In genomic region chr10:13273756-13274155, GRCm38 (mm10) we compare ENCODE assay signal across 16 mouse cellular contexts.
A peak's percentile ranks its signal among the peaks of the same experiment; 100 is the strongest.
DNase-seq lines count a peak whose midpoint lies in the region; ATAC-seq and TF ChIP-seq lines count a peak whose summit lies in the region.
"Had no signal": no experiment of that assay in that cellular context is flagged by ENCODE, and none has a peak within 500 bp of the region (broad histone marks: within the 10 kb centered on the region; RNA-seq: fewer than 3 reads in every experiment).

No protein-coding gene starts in this region.

- H3K79me2 ChIP-seq in heart, adult 2 months (replicated peaks; ENCODE audit: control insufficient read depth, insufficient read depth, low read length): peaks cover 2% of the 10 kb centered on the region; the same call in 1 of the 2 replicates

- H3K27ac ChIP-seq in heart, adult 2 months: no peak overlapping the region
- no peak overlapping the region for H3K27ac ChIP-seq in liver, postnatal 0 days (ENCODE audit: low read depth)
- no peak overlapping the region for H3K27ac ChIP-seq in liver, embryonic 12.5 days
- H3K27ac ChIP-seq in hindbrain, embryonic 11.5 days (ENCODE audit: low read depth, low read length): no peak overlapping the region
- H3K27ac ChIP-seq in neural tube, embryonic 15.5 days (replicated peaks): no peak overlapping the region
- H3K27ac ChIP-seq: hindbrain, embryonic 12.5 days; limb, embryonic 15.5 days; lung, embryonic 15.5 days; neural tube, embryonic 12.5 days had no signal

- H3K9ac ChIP-seq in heart, adult 2 months (ENCODE audit: low read depth, low read length): no peak overlapping the region
- no peak overlapping the region for H3K9ac ChIP-seq in liver, postnatal 0 days (replicated peaks)
- H3K9ac ChIP-seq in liver, embryonic 12.5 days: no peak overlapping the region
- no peak overlapping the region for H3K9ac ChIP-seq in hindbrain, embryonic 11.5 days (ENCODE audit: low read depth, low read length)
- H3K9ac ChIP-seq in neural tube, embryonic 15.5 days (replicated peaks): no peak overlapping the region
- H3K9ac ChIP-seq: forebrain, postnatal 0 days; hindbrain, embryonic 12.5 days; limb, embryonic 15.5 days; lung, embryonic 15.5 days; neural tube, embryonic 12.5 days had no signal

- no peak for TF ChIP-seq POLR2A in heart, adult 2 months (IDR thresholded peaks at IDR 0.05; ENCODE audit: insufficient read depth, low read depth, low read length)

- no peak for TF ChIP-seq CTCF in heart, adult 2 months (IDR thresholded peaks at IDR 0.05)
- no peak for TF ChIP-seq CTCF in liver, postnatal 0 days (IDR thresholded peaks at IDR 0.05; ENCODE audit: low read depth)

- ATAC-seq in liver, postnatal 0 days: 0 out of 2 replicates have a peak, but pooled peaks have one; percentile 21
- no peak for ATAC-seq in liver, embryonic 12.5 days
- peak; percentile 90 for ATAC-seq in granulocyte monocyte progenitor cell, adult 5-6 weeks (replicated peaks; ENCODE audit: poor library complexity, severe bottlenecking)
- ATAC-seq in monocyte, adult 5-6 weeks (replicated peaks; ENCODE audit: insufficient number of reproducible peaks, low FRiP score, low TSS enrichment, poor library complexity, severe bottlenecking): peak; percentile 91
- no peak for ATAC-seq in hindbrain, embryonic 11.5 days (ENCODE audit: low FRiP score)
- no peak for ATAC-seq in neural tube, embryonic 15.5 days (ENCODE audit: low FRiP score)
- ATAC-seq: forebrain, postnatal 0 days had no signal

- no peaks in the 10 kb centered on the region for H3K27me3 ChIP-seq in heart, adult 2 months (ENCODE audit: control insufficient read depth, insufficient read depth, low read length)
- no peaks in the 10 kb centered on the region for H3K27me3 ChIP-seq in liver, postnatal 0 days (ENCODE audit: insufficient read depth, low read length)
- no peaks in the 10 kb centered on the region for H3K27me3 ChIP-seq in liver, embryonic 12.5 days (replicated peaks)
- H3K27me3 ChIP-seq in hindbrain, embryonic 11.5 days (ENCODE audit: control insufficient read depth, insufficient read depth, low read length): no peaks in the 10 kb centered on the region
- H3K27me3 ChIP-seq in neural tube, embryonic 15.5 days (replicated peaks): no peaks in the 10 kb centered on the region
- H3K27me3 ChIP-seq: hindbrain, embryonic 12.5 days; limb, embryonic 15.5 days; lung, embryonic 15.5 days; neural tube, embryonic 12.5 days had no signal

- peaks cover 5% of the 10 kb centered on the region for H3K4me1 ChIP-seq in heart, adult 2 months (ENCODE audit: control insufficient read depth, insufficient read depth, low read length)
- H3K4me1 ChIP-seq in liver, postnatal 0 days (ENCODE audit: insufficient read depth): no peaks in the 10 kb centered on the region; the same call in 1 of the 2 replicates
- H3K4me1 ChIP-seq in liver, embryonic 12.5 days: no peaks in the 10 kb centered on the region
- H3K4me1 ChIP-seq in hindbrain, embryonic 11.5 days (replicated peaks; ENCODE audit: control insufficient read depth, insufficient read depth, low read length): no peaks in the 10 kb centered on the region
- no peaks in the 10 kb centered on the region for H3K4me1 ChIP-seq in neural tube, embryonic 15.5 days
- H3K4me1 ChIP-seq: hindbrain, embryonic 12.5 days; limb, embryonic 15.5 days had no signal

- H3K9me3 ChIP-seq in liver, postnatal 0 days (ENCODE audit: low read length): no peaks in the 10 kb centered on the region
- no peaks in the 10 kb centered on the region for H3K9me3 ChIP-seq in liver, embryonic 12.5 days (replicated peaks)
- no peaks in the 10 kb centered on the region for H3K9me3 ChIP-seq in hindbrain, embryonic 11.5 days (ENCODE audit: control insufficient read depth, low read length)
- H3K9me3 ChIP-seq in neural tube, embryonic 15.5 days (replicated peaks): no peaks in the 10 kb centered on the region
- H3K9me3 ChIP-seq: hindbrain, embryonic 12.5 days; limb, embryonic 15.5 days; lung, embryonic 15.5 days; neural tube, embryonic 12.5 days had no signal

- no peak overlapping the region for H3K4me2 ChIP-seq in liver, postnatal 0 days (ENCODE audit: low read depth, low read length)
- no peak overlapping the region for H3K4me2 ChIP-seq in liver, embryonic 12.5 days
- no peak overlapping the region for H3K4me2 ChIP-seq in hindbrain, embryonic 11.5 days (replicated peaks; ENCODE audit: low read depth, low read length)
- no peak overlapping the region for H3K4me2 ChIP-seq in neural tube, embryonic 15.5 days
- H3K4me2 ChIP-seq: hindbrain, embryonic 12.5 days; limb, embryonic 15.5 days; lung, embryonic 15.5 days; neural tube, embryonic 12.5 days had no signal

- WGBS in heart, adult 2 months: 92% methylated on average over 1 of the region's 1 CpGs
- WGBS in liver, postnatal 0 days (ENCODE audit: insufficient replicate concordance): 47% methylated on average over 1 of the region's 1 CpGs
- 21% methylated on average over 1 of the region's 1 CpGs for WGBS in liver, embryonic 12.5 days (ENCODE audit: insufficient replicate concordance)
- WGBS in hindbrain, embryonic 11.5 days: 83% methylated on average over 1 of the region's 1 CpGs
- WGBS in neural tube, embryonic 15.5 days: 93% methylated on average over 1 of the region's 1 CpGs

- intact Hi-C loops in heart, adult 2 months (cut with DNase I): no loop called here

- peaks cover 12% of the 10 kb centered on the region for H3K36me3 ChIP-seq in heart, adult 2 months (ENCODE audit: control insufficient read depth, insufficient read depth, low read length)
- H3K36me3 ChIP-seq in liver, postnatal 0 days (replicated peaks; ENCODE audit: insufficient read depth, low read length): no peaks in the 10 kb centered on the region
- no peaks in the 10 kb centered on the region for H3K36me3 ChIP-seq in liver, embryonic 12.5 days
- no peaks in the 10 kb centered on the region for H3K36me3 ChIP-seq in hindbrain, embryonic 11.5 days (ENCODE audit: control insufficient read depth, insufficient read depth, low read length)
- H3K36me3 ChIP-seq in neural tube, embryonic 15.5 days: no peaks in the 10 kb centered on the region
- H3K36me3 ChIP-seq: hindbrain, embryonic 12.5 days; limb, embryonic 15.5 days; lung, embryonic 15.5 days; neural tube, embryonic 12.5 days had no signal

- DNase-seq in heart, adult 8-10 months (ENCODE audit: low spot score): peak; percentile 13
- DNase-seq in heart, adult 2 months: no peak
- no peak for DNase-seq in liver, postnatal 0 days
- no peak for DNase-seq in hindbrain, embryonic 11.5 days (ENCODE audit: low spot score)
- DNase-seq: adrenal gland, postnatal 14 days; cerebellum, adult 9-11 months; forebrain, postnatal 0 days; thymus, postnatal 36 days had no signal

- no peak overlapping the region for H3K4me3 ChIP-seq in heart, adult 2 months
- no peak overlapping the region for H3K4me3 ChIP-seq in liver, postnatal 0 days (ENCODE audit: low read depth, low read length)
- H3K4me3 ChIP-seq in liver, embryonic 12.5 days: no peak overlapping the region
- no peak overlapping the region for H3K4me3 ChIP-seq in hindbrain, embryonic 11.5 days (ENCODE audit: low read depth, low read length)
- H3K4me3 ChIP-seq in neural tube, embryonic 15.5 days (replicated peaks): no peak overlapping the region
- H3K4me3 ChIP-seq: hindbrain, embryonic 12.5 days; limb, embryonic 15.5 days; lung, embryonic 15.5 days; neural tube, embryonic 12.5 days had no signal

- no peak for TF ChIP-seq EP300 in heart, adult 2 months (IDR thresholded peaks at IDR 0.05; ENCODE audit: insufficient read depth, low read depth, low read length)
- TF ChIP-seq EP300 in liver, postnatal 0 days (IDR thresholded peaks at IDR 0.05; ENCODE audit: low read depth): no peak

Comparison
In these comparisons a context has a peak if more than half of its experiments do, and no peak if none do; other contexts are left out.
1. ATAC-seq: peak in liver, postnatal 0 days (single experiment), granulocyte monocyte progenitor cell, adult 5-6 weeks (single experiment) and monocyte, adult 5-6 weeks (single experiment); none in liver, embryonic 12.5 days (single experiment), hindbrain, embryonic 11.5 days (single experiment) and neural tube, embryonic 15.5 days (single experiment).